Mouse (Mus musculus): ENCODE measurements around the gene Rgs8.
A peak's percentile ranks its signal among the peaks of the same experiment; 100 is the strongest.

Rgs8 gene

GRCm38 (mm10) chr1:153704996-153705395 lies 52.2 kb downstream of the Rgs8 start:
- no peak for DNase-seq (ENCODE audit: low spot score in 2 of 2)

GRCm38 (mm10) chr1:153708626-153709025 lies 55.8 kb downstream of the Rgs8 start:
- no peak for DNase-seq (ENCODE audit: low spot score in 2 of 2)

- DNase-seq (ENCODE audit: low spot score in 2 of 2): peak; percentile 36 to 39
Measured at GRCm38 (mm10) chr1:153709451-153709850, 56.6 kb downstream of the Rgs8 start.

GRCm38 (mm10) chr1:153711544-153712262 lies 58.9 kb downstream of the Rgs8 start:
- DNase-seq (ENCODE audit: low spot score in 2 of 2): no peak

GRCm38 (mm10) chr1:153712633-153713032 lies 59.8 kb downstream of the Rgs8 start:
- no peak for DNase-seq (ENCODE audit: low spot score in 2 of 2)

GRCm38 (mm10) chr1:153717990-153718389 lies 65.2 kb downstream of the Rgs8 start:
- DNase-seq (ENCODE audit: low spot score in 2 of 2): no peak

- no peak for DNase-seq (ENCODE audit: low spot score in 2 of 2)
Measured at GRCm38 (mm10) chr1:153720935-153721334, 68.1 kb downstream of the Rgs8 start.

GRCm38 (mm10) chr1:153721565-153722310 lies 68.9 kb downstream of the Rgs8 start:
- DNase-seq (ENCODE audit: low spot score in 2 of 2): no peak

- DNase-seq (ENCODE audit: low spot score in 2 of 2): no peak
Measured at GRCm38 (mm10) chr1:153723426-153723825, 70.6 kb downstream of the Rgs8 start.

GRCm38 (mm10) chr1:153726636-153727035 lies 73.8 kb downstream of the Rgs8 start:
- no peak for DNase-seq (ENCODE audit: low spot score in 2 of 2)

GRCm38 (mm10) chr1:153729806-153730205 lies 77.0 kb downstream of the Rgs8 start:
- no peak for DNase-seq (ENCODE audit: low spot score in 2 of 2)

- no peak for DNase-seq (ENCODE audit: low spot score in 2 of 2)
Measured at GRCm38 (mm10) chr1:153730671-153731070, 77.8 kb downstream of the Rgs8 start.

GRCm38 (mm10) chr1:153733181-153733580 lies 80.4 kb downstream of the Rgs8 start:
- no peak for DNase-seq (ENCODE audit: low spot score in 2 of 2)

- DNase-seq (ENCODE audit: low spot score in 2 of 2): no peak
Measured at GRCm38 (mm10) chr1:153734866-153735265, 82.0 kb downstream of the Rgs8 start.

- DNase-seq (ENCODE audit: low spot score in 2 of 2): no peak
Measured at GRCm38 (mm10) chr1:153736096-153736495, 83.3 kb downstream of the Rgs8 start.

- no peak for DNase-seq (ENCODE audit: low spot score in 2 of 2)
Measured at GRCm38 (mm10) chr1:153737101-153738085, 84.6 kb downstream of the Rgs8 start.

- no peak for DNase-seq (ENCODE audit: low spot score in 2 of 2)
Measured at GRCm38 (mm10) chr1:153739437-153740015, 86.7 kb downstream of the Rgs8 start.

- peak; percentile 80 to 81 for DNase-seq (ENCODE audit: low spot score in 2 of 2)
Measured at GRCm38 (mm10) chr1:153740145-153740544, 87.3 kb downstream of the Rgs8 start, which contains the start of gene Rgs16. Rgs16 (plus strand) TSS chr1:153740349.

- DNase-seq (ENCODE audit: low spot score in 2 of 2): no peak
Measured at GRCm38 (mm10) chr1:153740775-153741400, 88.1 kb downstream of the Rgs8 start.

GRCm38 (mm10) chr1:153741551-153742316 lies 88.9 kb downstream of the Rgs8 start:
- DNase-seq (ENCODE audit: low spot score in 2 of 2): no peak
